8 mouse cellular contexts compared by ENCODE assay signal in genomic region chr5:34370840-34371239, GRCm38 (mm10). TPM values are rescaled to one million over a fixed set of nuclear protein-coding genes. Genes with fewer than 3 reads are reported as not detected.
DNase-seq lines count a peak whose midpoint lies in the region; ATAC-seq and TF ChIP-seq lines count a peak whose summit lies in the region.

No protein-coding gene starts in this region.

- peak overlapping the region; percentile 91 for H3K9ac ChIP-seq in embryonic facial prominence, embryonic 14.5 days (ENCODE audit: low read depth, low read length)
- peak overlapping the region; percentile 93 for H3K9ac ChIP-seq in intestine, postnatal 0 days (ENCODE audit: low read depth, low read length)
- peak overlapping the region; percentile 93 for H3K9ac ChIP-seq in neural tube, embryonic 15.5 days (replicated peaks)

- peak overlapping the region; percentile 85 for H3K4me3 ChIP-seq in lung, adult 2 months (replicated peaks; ENCODE audit: extremely low read depth, low read depth, low read length)
- H3K4me3 ChIP-seq in embryonic facial prominence, embryonic 14.5 days (ENCODE audit: low read depth, low read length) = peak overlapping the region; percentile 91
- H3K4me3 ChIP-seq in intestine, postnatal 0 days (ENCODE audit: low read depth, low read length) = peak overlapping the region; percentile 92
- peak overlapping the region; percentile 65 for H3K4me3 ChIP-seq in neural tube, embryonic 15.5 days (replicated peaks)

- intact Hi-C loops in left cerebral cortex, postnatal 25 days (cut with DNase I) = no loop called here

- no peaks in the 10 kb centered on the region for H3K27me3 ChIP-seq in embryonic facial prominence, embryonic 14.5 days (replicated peaks; ENCODE audit: control insufficient read depth, insufficient read depth, low read length)
- H3K27me3 ChIP-seq in intestine, postnatal 0 days (replicated peaks; ENCODE audit: control insufficient read depth, insufficient read depth, low read length) = no peaks in the 10 kb centered on the region
- H3K27me3 ChIP-seq in neural tube, embryonic 15.5 days (replicated peaks) = no peaks in the 10 kb centered on the region

- H3K4me2 ChIP-seq in embryonic facial prominence, embryonic 14.5 days (ENCODE audit: low read depth, low read length) = peak overlapping the region; percentile 69
- peak overlapping the region; percentile 89 for H3K4me2 ChIP-seq in intestine, postnatal 0 days (replicated peaks; ENCODE audit: low read depth)
- H3K4me2 ChIP-seq in neural tube, embryonic 15.5 days = peak overlapping the region; percentile 63

- no peak for ATAC-seq in embryonic facial prominence, embryonic 14.5 days (ENCODE audit: low read depth)
- no peak for ATAC-seq in intestine, postnatal 0 days
- ATAC-seq in neural tube, embryonic 15.5 days (ENCODE audit: low FRiP score) = no peak

- no peak for DNase-seq in lung, adult 2 months
- no peak for DNase-seq in lung, postnatal 4 days
- no peak for DNase-seq in embryonic facial prominence, embryonic 14.5 days (ENCODE audit: low spot score)
- no peak for DNase-seq in left cerebral cortex, postnatal 25 days (ENCODE audit: low spot score in 2 of 2)
- no peak for DNase-seq in retina, postnatal 1 day
- no peak for DNase-seq in retina, embryonic 14.5 days (ENCODE audit: low spot score)

- no peak for TF ChIP-seq CTCF in lung, adult 2 months (IDR thresholded peaks at IDR 0.05; ENCODE audit: insufficient read depth, low read length)
- TF ChIP-seq CTCF in intestine, postnatal 0 days (IDR thresholded peaks at IDR 0.05; ENCODE audit: low read depth) = no peak

- no peaks in the 10 kb centered on the region for H3K36me3 ChIP-seq in embryonic facial prominence, embryonic 14.5 days (ENCODE audit: control insufficient read depth, insufficient read depth, low read length)
- no peaks in the 10 kb centered on the region for H3K36me3 ChIP-seq in intestine, postnatal 0 days (ENCODE audit: control insufficient read depth, insufficient read depth)
- no peaks in the 10 kb centered on the region for H3K36me3 ChIP-seq in neural tube, embryonic 15.5 days

- peaks cover 11% of the 10 kb centered on the region for H3K4me1 ChIP-seq in lung, adult 2 months (ENCODE audit: control insufficient read depth, insufficient read depth, low read length)
- H3K4me1 ChIP-seq in embryonic facial prominence, embryonic 14.5 days (ENCODE audit: control insufficient read depth, insufficient read depth, low read length) = peaks cover 14% of the 10 kb centered on the region
- 0 out of 2 replicates have a peak, but pooled peaks cover 3% of the 10 kb centered on the region for H3K4me1 ChIP-seq in intestine, postnatal 0 days (replicated peaks; ENCODE audit: control insufficient read depth, insufficient read depth, low read length)
- H3K4me1 ChIP-seq in neural tube, embryonic 15.5 days = peaks cover 24% of the 10 kb centered on the region

- no peak for TF ChIP-seq POLR2A in lung, adult 2 months (IDR thresholded peaks at IDR 0.05; ENCODE audit: borderline replicate concordance, extremely low read depth, low read depth, low read length)

- 16% methylated on average over 8 of the region's 8 CpGs for WGBS in lung, adult 2 months
- 22% methylated on average over 8 of the region's 8 CpGs for WGBS in embryonic facial prominence, embryonic 14.5 days
- WGBS in intestine, postnatal 0 days = 23% methylated on average over 8 of the region's 8 CpGs
- WGBS in neural tube, embryonic 15.5 days = 31% methylated on average over 8 of the region's 8 CpGs

- no peak overlapping the region for H3K27ac ChIP-seq in embryonic facial prominence, embryonic 14.5 days (replicated peaks; ENCODE audit: low read depth, low read length)
- no peak overlapping the region for H3K27ac ChIP-seq in intestine, postnatal 0 days (ENCODE audit: low read depth, low read length)
- peak overlapping the region; percentile 85 for H3K27ac ChIP-seq in neural tube, embryonic 15.5 days (replicated peaks)

- H3K9me3 ChIP-seq in embryonic facial prominence, embryonic 14.5 days (ENCODE audit: control insufficient read depth, low read length) = no peaks in the 10 kb centered on the region
- H3K9me3 ChIP-seq in intestine, postnatal 0 days (ENCODE audit: control insufficient read depth) = no peaks in the 10 kb centered on the region
- no peaks in the 10 kb centered on the region for H3K9me3 ChIP-seq in neural tube, embryonic 15.5 days (replicated peaks)

RNA-seq across cellular contexts. Expression of gene Fam193a, which starts 1.1 kb away (rescaled TPM):
- polyA plus RNA-seq in lung, adult 2 months (2012; rRNA removed) = 38.6 and 45.8 TPM in 2 replicates
- polyA plus RNA-seq in embryonic facial prominence, embryonic 14.5 days (2014; fragmentation: Nextera tagmentation; extraction: Ambion mirVana) = 15.2 and 15.7 TPM in 2 replicates
- 4.3 and 5.6 TPM in 2 replicates for polyA plus RNA-seq in intestine, postnatal 0 days (2015; fragmentation: Nextera tagmentation; extraction: Ambion mirVana)
- polyA plus RNA-seq in neural tube, embryonic 15.5 days (2015; fragmentation: Nextera tagmentation; extraction: Ambion mirVana) = 12.4 and 13.1 TPM in 2 replicates
- total RNA-seq in left cerebral cortex, postnatal 25 days (2021) = 10 to 100 TPM; 38.1 to 39.7 TPM

RNA-seq across cellular contexts. Expression of gene Rnf4, which starts 34.8 kb away (rescaled TPM):
- 39.7 and 57.4 TPM in 2 replicates for polyA plus RNA-seq in lung, adult 2 months (2012; rRNA removed)
- 147 and 162 TPM in 2 replicates for polyA plus RNA-seq in embryonic facial prominence, embryonic 14.5 days (2014; fragmentation: Nextera tagmentation; extraction: Ambion mirVana)
- 62.3 and 65.0 TPM in 2 replicates for polyA plus RNA-seq in intestine, postnatal 0 days (2015; fragmentation: Nextera tagmentation; extraction: Ambion mirVana)
- 122 and 135 TPM in 2 replicates for polyA plus RNA-seq in neural tube, embryonic 15.5 days (2015; fragmentation: Nextera tagmentation; extraction: Ambion mirVana)
- 10 to 100 TPM; 86.9 to 89.8 TPM for total RNA-seq in left cerebral cortex, postnatal 25 days (2021)
